Mouse (Mus musculus) gastrocnemius, adult 2 months (tissue): ENCODE results near the gene Lmnb2. TPM values are rescaled to one million over a fixed set of nuclear protein-coding genes. Genes with fewer than 3 reads are reported as not detected.

Experiments used
- DNase-seq: peaks from one replicate; pipeline ENCODE4 v3.0.0; 2022
- H3K27ac ChIP-seq: fragments of 200-600 bp; 2 replicates; pipeline ENCODE4 v1.8.1; 2022; ENCODE audit warnings: mild to moderate bottlenecking
- H3K4me3 ChIP-seq: fragments of 200-600 bp; 2 replicates; pipeline ENCODE4 v1.8.1; 2022; ENCODE audit warnings: mild to moderate bottlenecking, moderate library complexity
- CTCF ChIP-seq: fragments of 200-600 bp; IDR thresholded peaks from 2 replicates; pipeline ENCODE4 v1.8.1; 2022; ENCODE audit warnings: antibody characterized with exemption, mild to moderate bottlenecking, moderate library complexity
- intact Hi-C: fragments of 180-260 bp; cut with DNase I; formaldehyde crosslinking; loops from one replicate; pipeline ENCODE4 v1.15.1; 2025
- total RNA-seq, 2 experiments: library from RNA; stranded (reverse); gene quantifications; 2 replicates each; pipeline ENCODE4 v1.2.3; 2021

The Lmnb2 gene
- total RNA-seq, 2 experiments from 2014 or later, result 1.9 to 3.0 TPM

- peak; percentile 95 for DNase-seq
- no peak for TF ChIP-seq CTCF
- Histone ChIP-seq H3K27ac (peak overlapping the region; percentile 93), H3K4me3 (peak overlapping the region; percentile 66)
- intact Hi-C loops, result no loop called here
These were observed 22.4 kb upstream of the Lmnb2 start for GRCm38 (mm10) chr10:80940320-80940987.

DNA sequence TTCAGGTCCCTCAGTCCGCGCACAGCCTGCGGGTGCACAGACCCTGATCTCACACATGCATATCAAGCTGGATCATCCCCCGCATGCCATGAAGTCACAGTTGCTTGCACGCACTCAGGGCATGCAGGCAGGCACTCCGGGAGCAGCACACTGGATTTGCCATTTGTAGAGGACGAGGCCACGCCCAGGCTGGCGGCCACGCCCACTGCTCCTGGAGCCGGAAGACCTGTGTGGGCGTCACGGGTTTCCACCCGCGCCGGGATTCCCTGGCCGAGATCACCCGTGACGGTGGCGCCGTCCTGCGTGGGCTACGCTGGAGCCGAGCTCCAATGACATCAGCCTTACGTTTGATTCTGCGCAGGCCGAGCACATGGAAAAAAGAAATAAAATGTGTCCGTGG is 21.6 kb upstream of the Lmnb2 start:
- DNase-seq, result peak; percentile 91
- Histone ChIP-seq H3K27ac (peak overlapping the region; percentile 93), H3K4me3 (peak overlapping the region; percentile 66)
- no peak for TF ChIP-seq CTCF
- intact Hi-C loops, result no loop called here

DNA sequence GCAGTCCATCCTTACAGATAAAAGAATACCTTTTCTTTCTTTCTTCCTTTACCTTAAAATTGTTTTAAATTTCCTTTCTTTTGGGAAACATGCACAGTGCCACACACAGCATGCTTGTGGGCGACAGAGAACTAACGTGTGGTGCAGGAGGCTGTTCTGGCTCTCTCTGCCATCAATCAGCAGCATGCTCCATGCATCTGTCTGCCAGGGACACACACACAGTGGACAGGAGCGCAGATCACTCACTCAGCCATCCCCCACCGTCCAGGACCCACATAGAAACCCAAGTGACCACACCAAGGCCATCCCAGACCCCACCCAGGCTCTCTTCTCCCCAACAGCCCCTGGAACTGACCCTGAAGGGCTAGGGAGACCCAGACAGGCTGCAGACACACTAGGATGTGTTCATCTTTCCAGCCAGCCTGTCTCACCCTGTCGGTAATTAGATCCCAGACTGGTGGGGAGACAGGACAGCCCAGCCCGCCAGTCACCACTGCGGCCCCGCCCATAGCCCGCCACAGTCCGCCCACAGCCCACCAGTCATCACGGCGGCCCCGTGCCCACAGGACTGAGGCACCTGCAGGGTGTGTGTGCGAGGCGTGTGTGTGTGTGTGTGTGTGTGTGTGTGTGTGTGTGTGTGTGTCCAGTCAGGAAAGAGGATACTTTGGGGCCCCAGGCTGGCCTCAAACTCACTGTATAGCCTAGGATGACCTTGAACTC is 20.9 kb upstream of the Lmnb2 start:
- DNase-seq, result peak; percentile 77
- no peak for TF ChIP-seq CTCF
- H3K4me3 ChIP-seq, result peak overlapping the region; percentile 66
- intact Hi-C loops, result no loop called here
- H3K27ac ChIP-seq, result peak overlapping the region; percentile 93

DNA sequence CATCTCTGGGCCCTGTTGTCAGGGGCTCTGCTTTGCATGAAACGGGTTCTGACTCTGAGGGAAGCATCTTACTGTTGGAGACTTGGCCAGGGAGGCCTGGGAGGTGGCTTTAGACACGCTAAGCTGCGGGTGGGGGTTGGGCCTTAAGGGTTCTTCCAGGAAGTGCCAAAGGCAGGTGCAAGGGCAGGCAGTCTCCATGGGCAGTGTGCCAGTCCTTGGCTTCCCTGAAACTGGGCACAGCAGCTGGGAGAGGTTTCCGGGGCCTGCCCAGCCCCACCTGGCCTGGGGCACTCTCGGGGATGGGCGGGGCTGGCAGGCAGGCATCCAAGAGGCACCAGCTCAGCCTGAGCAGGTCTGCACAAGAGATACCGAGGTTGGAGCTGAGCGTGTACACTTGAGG is 19.6 kb upstream of the Lmnb2 start:
- TF ChIP-seq CTCF, result no peak
- H3K4me3 ChIP-seq, result no peak overlapping the region; the same call in 1 of the 2 replicates
- peak; percentile 89 for DNase-seq
- peak overlapping the region; percentile 93 for H3K27ac ChIP-seq
- intact Hi-C loops, result no loop called here

DNA sequence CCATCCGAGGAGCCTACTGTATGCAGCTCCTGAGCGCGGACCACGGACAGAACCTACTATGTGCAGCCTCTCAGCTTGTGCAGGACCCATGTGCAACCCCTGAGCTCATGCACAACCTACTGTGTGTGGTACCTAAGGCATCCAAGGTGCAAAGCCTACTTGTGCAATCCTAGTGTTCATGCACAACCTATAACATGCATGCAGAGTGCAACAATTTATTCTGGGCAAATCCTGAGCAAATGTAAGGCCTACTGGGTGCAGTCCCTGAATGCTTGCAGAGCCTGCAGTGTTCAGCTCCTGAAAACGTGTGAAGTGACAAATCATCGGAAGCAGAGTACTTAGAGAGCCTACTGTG is 18.7 kb upstream of the Lmnb2 start:
- peak overlapping the region; percentile 69 for H3K4me3 ChIP-seq
- intact Hi-C loops, result no loop called here
- TF ChIP-seq CTCF, result no peak
- H3K27ac ChIP-seq, result peak overlapping the region; percentile 96
- no peak for DNase-seq

DNA sequence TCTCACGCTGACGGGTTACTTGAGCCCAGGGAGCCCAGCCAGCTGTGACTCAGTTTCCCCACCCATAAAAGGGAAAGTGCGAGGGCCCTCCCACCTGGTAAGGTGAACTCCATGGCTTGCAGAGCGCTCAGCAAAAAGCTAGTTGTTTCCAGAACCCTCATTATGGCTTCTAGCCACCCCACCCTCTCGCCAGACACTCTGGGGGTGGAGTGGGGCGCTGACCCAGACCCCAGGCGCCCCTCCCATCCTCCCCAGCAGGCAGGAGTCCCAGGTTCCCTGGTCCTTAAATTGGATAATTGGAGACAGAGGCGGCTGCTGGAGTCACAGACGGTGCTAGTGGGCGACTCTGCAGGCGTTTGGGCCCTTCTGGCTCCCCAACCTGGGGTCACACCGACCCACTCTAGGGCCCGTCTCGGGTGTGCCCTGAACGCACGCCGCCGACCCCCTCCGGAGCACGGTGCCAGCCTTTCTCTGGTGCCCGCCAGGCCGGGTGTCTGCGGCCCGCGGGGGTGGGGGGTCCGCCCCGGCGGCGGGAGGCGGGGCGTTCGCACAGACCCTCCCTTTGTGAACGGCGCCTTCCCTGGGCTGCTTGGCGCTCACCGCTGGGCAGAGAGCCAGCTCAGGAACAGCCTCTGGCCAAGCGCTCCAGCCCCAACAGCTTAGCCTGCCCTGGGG is 18.2 kb upstream of the Lmnb2 start:
- intact Hi-C loops, result no loop called here
- peak overlapping the region; percentile 69 for H3K4me3 ChIP-seq
- peak overlapping the region; percentile 96 for H3K27ac ChIP-seq
- no peak for TF ChIP-seq CTCF
- DNase-seq, result peak; percentile 86

DNA sequence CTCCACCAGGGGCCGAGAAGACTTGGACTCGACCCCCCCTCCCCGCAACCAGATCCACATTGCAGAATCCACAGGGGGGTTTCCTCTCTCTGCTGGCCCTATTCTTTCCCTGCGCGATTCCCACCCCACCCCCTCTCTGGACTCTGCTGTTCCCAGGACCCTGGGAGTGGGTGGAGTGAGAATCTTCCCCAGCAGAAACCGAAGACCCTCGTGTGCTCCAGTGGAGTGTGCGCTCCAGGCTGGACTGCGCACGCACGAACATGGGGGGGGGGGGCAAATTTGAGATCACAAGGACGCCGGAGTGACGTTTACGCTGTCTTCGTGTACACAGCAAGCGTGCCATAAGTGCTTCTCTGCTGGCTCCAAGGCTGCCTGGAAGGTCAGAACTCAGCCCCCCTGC is 17.7 kb upstream of the Lmnb2 start:
- no peak for DNase-seq
- Histone ChIP-seq H3K4me3 (peak overlapping the region; percentile 69), H3K27ac (peak overlapping the region; percentile 96)
- TF ChIP-seq CTCF, result no peak
- intact Hi-C loops, result no loop called here

DNA sequence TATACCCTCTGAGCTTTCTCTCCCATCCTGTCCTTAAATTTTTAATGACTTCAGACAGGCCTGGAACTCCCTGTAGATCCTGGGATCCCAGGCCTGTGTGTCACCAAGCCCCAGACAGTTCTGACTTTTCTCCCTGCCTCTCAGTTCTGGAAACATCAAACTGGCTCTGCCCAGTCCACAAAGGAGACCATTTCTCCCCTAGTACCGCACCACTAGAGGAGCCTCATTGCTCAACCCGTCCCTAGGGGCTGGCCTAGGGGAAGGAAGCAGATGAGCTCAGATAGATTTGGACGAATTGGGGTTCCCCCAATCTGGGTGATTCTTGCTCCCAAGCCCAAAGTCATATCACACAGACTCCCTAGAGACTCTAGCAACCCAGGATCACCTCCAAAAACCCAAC is 17.2 kb upstream of the Lmnb2 start:
- no peak for TF ChIP-seq CTCF
- DNase-seq, result no peak
- H3K4me3 ChIP-seq, result no peak overlapping the region
- intact Hi-C loops, result no loop called here
- peak overlapping the region; percentile 96 for H3K27ac ChIP-seq

DNA sequence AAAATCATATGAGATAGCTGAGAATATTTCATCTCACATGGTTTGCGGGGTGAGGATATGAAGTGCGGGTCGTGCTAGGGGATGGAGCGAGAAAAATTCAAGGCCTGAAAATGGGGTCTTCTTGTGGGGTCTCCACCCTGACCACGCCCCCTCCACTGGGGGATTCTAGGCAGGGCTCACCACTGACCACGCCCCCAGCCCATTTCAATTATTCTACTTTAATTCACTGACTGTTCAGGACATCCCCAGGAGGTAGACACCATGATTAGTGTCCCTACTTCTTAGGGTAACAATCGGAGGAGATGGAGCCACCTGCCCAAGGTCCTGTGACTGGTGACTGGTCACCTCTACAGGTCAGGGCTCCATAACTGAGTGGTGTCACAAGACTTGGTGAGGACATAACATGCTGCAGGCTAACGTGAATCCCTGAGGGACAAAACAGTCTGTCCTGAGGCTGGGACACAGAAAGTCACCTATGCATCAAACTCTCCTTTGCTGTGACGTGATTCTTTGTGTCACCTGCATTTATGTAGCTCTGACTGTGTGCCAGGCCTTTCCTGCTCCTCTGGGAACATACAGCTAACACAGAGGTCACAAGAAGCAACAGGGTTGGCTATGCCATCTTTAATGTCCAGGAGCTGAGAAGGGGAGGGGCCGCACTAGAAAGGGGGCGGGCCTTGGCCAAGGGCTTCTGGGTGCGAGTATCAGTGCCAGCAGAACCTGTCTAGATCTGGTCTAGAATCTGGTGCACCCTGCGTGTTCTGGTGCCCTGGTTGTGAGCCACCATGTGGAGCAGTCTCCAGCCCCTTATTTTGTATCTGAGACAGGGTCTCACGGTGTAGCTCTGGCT is 16.3 kb upstream of the Lmnb2 start:
- H3K4me3 ChIP-seq, result no peak overlapping the region
- TF ChIP-seq CTCF, result no peak
- peak overlapping the region; percentile 96 for H3K27ac ChIP-seq
- no peak for DNase-seq
- intact Hi-C loops, result no loop called here

- peak overlapping the region; percentile 96 for H3K27ac ChIP-seq
- no peak for TF ChIP-seq CTCF
- peak; percentile 59 for DNase-seq
- intact Hi-C loops, result no loop called here
- H3K4me3 ChIP-seq, result peak overlapping the region; percentile 88
These were observed 15.5 kb upstream of the Lmnb2 start for GRCm38 (mm10) chr10:80933421-80933979.

DNA sequence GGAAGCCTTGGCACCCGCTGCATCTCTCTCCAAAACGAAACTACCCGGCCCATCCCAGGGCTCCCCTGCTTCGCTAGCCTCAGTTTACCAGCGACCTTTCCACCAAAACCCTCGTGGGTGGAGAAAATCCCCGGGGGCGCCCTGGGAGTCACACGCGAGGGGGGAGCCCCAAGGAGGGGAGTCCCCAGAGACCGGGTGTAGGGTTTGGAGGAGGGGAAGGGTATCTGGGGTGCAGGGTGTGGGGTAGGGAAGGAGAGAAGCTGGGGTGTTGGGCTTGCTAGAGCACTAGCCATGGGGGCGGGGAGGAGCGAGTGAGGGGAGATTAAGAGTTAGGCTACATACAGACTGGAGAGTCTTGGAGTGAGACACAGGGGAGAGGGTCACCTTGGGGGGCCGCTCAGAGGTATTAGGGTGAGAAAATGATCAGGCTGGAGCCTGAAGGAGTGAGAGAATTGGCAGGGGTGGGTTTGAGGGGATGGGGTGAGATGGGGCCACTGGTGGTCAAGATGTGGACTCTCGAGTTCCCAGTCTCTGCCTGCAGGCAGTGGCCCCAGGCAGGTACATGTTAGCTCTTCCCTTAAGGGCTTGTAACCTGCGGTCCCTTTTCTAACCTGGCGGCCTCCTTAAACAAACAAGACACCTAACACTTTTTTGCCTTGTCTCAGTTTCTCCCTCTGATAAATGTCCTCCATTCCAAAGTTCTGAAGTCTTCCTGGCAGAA is 14.8 kb upstream of the Lmnb2 start:
- DNase-seq, result no peak
- intact Hi-C loops, result no loop called here
- TF ChIP-seq CTCF, result no peak
- Histone ChIP-seq H3K27ac (peak overlapping the region; percentile 96), H3K4me3 (peak overlapping the region; percentile 88)
